Mouse (Mus musculus) forebrain, postnatal 0 days (tissue): ENCODE measurements around the gene Dhtkd1. TPM values are rescaled to one million over a fixed set of nuclear protein-coding genes. Genes with fewer than 3 reads are reported as not detected.

ENCODE experiments used
- ATAC-seq: fragments of 200-750 bp; cut with Nextera tagmentation; 2 replicates; pipeline ENCODE4 v1.8.0; 2017; ENCODE audit warnings: mild to moderate bottlenecking, moderate library complexity
- DNase-seq: peaks from one replicate; pipeline ENCODE4 v3.0.0-alpha.2; 2015
- H3K27ac ChIP-seq: fragments of 300-500 bp; sonication (generic); 2 replicates; pipeline ENCODE4 v1.5.1; 2014; ENCODE audit warnings: low read depth, mild to moderate bottlenecking, antibody characterized with exemption, low read length, moderate library complexity, mixed read lengths
- H3K27me3 ChIP-seq: fragments of 300-500 bp; sonication (generic); 2 replicates; pipeline ENCODE4 v1.6.1; 2014; ENCODE audit warnings: mild to moderate bottlenecking, low read length, mixed read lengths; ENCODE audit not compliant: insufficient read depth
- H3K36me3 ChIP-seq: fragments of 300-500 bp; sonication (generic); 2 replicates; pipeline ENCODE4 v1.6.1; 2014; ENCODE audit warnings: mild to moderate bottlenecking, moderate library complexity; ENCODE audit not compliant: insufficient read depth
- H3K4me1 ChIP-seq: fragments of 300-500 bp; sonication (generic); 2 replicates; pipeline ENCODE4 v1.6.1; 2014; ENCODE audit warnings: antibody characterized with exemption; ENCODE audit not compliant: insufficient read depth
- H3K4me2 ChIP-seq: fragments of 300-500 bp; sonication (generic); 2 replicates; pipeline ENCODE4 v1.6.1; 2014; ENCODE audit warnings: low read depth, mild to moderate bottlenecking, moderate library complexity
- H3K4me3 ChIP-seq: fragments of 300-500 bp; sonication (generic); 2 replicates; pipeline ENCODE4 v1.5.1; 2014; ENCODE audit warnings: low read depth, low read length, mixed read lengths
- H3K9ac ChIP-seq: fragments of 300-500 bp; sonication (generic); 2 replicates; pipeline ENCODE4 v1.6.1; 2014; ENCODE audit warnings: mild to moderate bottlenecking
- H3K9me3 ChIP-seq: fragments of 300-500 bp; sonication (generic); 2 replicates; pipeline ENCODE4 v1.6.1; 2016; ENCODE audit warnings: low read length
- CTCF ChIP-seq: sonication (generic); IDR thresholded peaks from 2 replicates; pipeline ENCODE4 v1.5.1; 2016; ENCODE audit warnings: antibody characterized with exemption, control low read depth, low read depth
- WGBS: fragments of 180-500 bp; shearing (Covaris S2); extraction: QIAGEN DNeasy Blood & Tissue Kit; methylation state at CpG from one replicate; pipeline ENCODE4 v1.1.7; 2014; 5-methylcytosine and 5-hydroxymethylcytosine counted together
- polyA plus RNA-seq: library from polyadenylated mRNA; unstranded; fragments of >200 nt; fragmentation: Nextera tagmentation; extraction: Ambion mirVana; gene quantifications from 2 replicates; pipeline ENCODE4 v1.2.1, GENCODE M21; 2015
- total RNA-seq: library from RNA; depleted of rRNA; stranded (reverse); fragments of >200 nt; gene quantifications from 2 replicates; pipeline ENCODE4 v1.2.3, GENCODE M21; 2014

Gene Dhtkd1
- total and polyA plus RNA-seq, 2 experiments from 2014 or later: 3.7 to 13.1 TPM

DNA sequence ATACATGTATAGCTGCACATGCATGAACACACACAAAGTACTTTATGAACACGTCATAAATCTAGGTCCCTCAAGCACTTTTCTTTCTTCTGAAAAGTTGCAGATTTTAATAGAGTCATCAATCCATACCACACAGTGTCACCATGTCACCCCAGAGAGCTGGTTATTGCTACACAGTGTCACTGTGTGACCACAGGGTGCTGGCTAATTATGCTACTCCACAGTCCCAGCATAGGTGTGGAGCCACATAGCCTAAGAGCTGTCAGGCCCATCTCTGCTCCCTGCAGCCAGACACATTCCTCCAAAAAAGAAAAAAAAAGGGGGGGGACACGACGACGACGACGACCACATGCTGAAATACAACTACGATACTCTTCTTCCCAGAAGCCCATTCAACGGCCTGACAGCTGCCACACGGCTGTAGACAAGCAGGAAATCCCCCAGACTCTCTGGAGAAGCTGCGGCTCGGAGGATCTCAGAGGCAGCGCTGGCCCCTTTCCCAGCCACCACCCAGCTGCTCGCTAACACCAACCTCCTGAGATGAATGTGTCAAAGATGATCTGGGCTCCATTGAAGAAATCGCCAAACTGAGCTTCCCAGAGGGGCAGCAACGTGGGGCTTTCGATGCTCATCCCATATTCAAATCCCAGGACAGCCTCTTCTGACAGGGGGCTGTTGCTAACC, 31.2 kb downstream of the Dhtkd1 start:
- no peak for TF ChIP-seq CTCF
- Histone ChIP-seq H3K9ac (no peak overlapping the region), H3K9me3 (no peaks in the 10 kb centered on the region), H3K27ac (no peak overlapping the region), H3K27me3 (no peaks in the 10 kb centered on the region), H3K4me1 (no peaks in the 10 kb centered on the region; the same call in 1 of the 2 replicates), H3K36me3 (peaks cover 20% of the 10 kb centered on the region), H3K4me2 (no peak overlapping the region), H3K4me3 (no peak overlapping the region)
- ATAC-seq (peak; percentile 60), DNase-seq (peak; percentile 26)
- WGBS: 57% methylated on average over 16 of the region's 16 CpGs

- TF ChIP-seq CTCF: peak; percentile 67
These were observed 36.0 kb downstream of the Dhtkd1 start for GRCm38 (mm10) chr2:5906625-5907024.

GRCm38 (mm10) chr2:5906092-5906491, 36.5 kb downstream of the Dhtkd1 start:
- H3K4me3 ChIP-seq: no peak overlapping the region
- no peaks in the 10 kb centered on the region for H3K27me3 ChIP-seq
- H3K36me3 ChIP-seq: peaks cover 20% of the 10 kb centered on the region
- peak; percentile 67 for DNase-seq
- peak; percentile 66 for ATAC-seq
- TF ChIP-seq CTCF: no peak
- WGBS: 26% methylated on average over 5 of the region's 5 CpGs
- no peak overlapping the region for H3K27ac ChIP-seq
- H3K4me1 ChIP-seq: no peaks in the 10 kb centered on the region
- H3K4me2 ChIP-seq: no peak overlapping the region
- H3K9me3 ChIP-seq: no peaks in the 10 kb centered on the region
- no peak overlapping the region for H3K9ac ChIP-seq

More at GRCm38 (mm10) chr2:5906625-5907024, 36.0 kb downstream of the Dhtkd1 start:
- H3K36me3 ChIP-seq: peaks cover 24% of the 10 kb centered on the region
- H3K27me3 ChIP-seq: no peaks in the 10 kb centered on the region
- H3K9ac ChIP-seq: no peak overlapping the region
- WGBS: 46% methylated on average over 3 of the region's 3 CpGs
- H3K27ac ChIP-seq: no peak overlapping the region
- H3K4me3 ChIP-seq: no peak overlapping the region
- ATAC-seq (no peak), DNase-seq (peak; percentile 60)
- H3K9me3 ChIP-seq: no peaks in the 10 kb centered on the region
- H3K4me2 ChIP-seq: no peak overlapping the region
- H3K4me1 ChIP-seq: no peaks in the 10 kb centered on the region; the same call in 1 of the 2 replicates

- Histone ChIP-seq H3K27ac (no peak overlapping the region), H3K36me3 (peaks cover 17% of the 10 kb centered on the region), H3K4me2 (no peak overlapping the region), H3K27me3 (no peaks in the 10 kb centered on the region), H3K4me3 (no peak overlapping the region), H3K4me1 (no peaks in the 10 kb centered on the region), H3K9ac (no peak overlapping the region), H3K9me3 (no peaks in the 10 kb centered on the region)
- peak; percentile 59 for TF ChIP-seq CTCF
- WGBS: 50% methylated on average over 5 of the region's 5 CpGs
- ATAC-seq (no peak), DNase-seq (peak; percentile 16)
These were observed 42.4 kb downstream of the Dhtkd1 start for GRCm38 (mm10) chr2:5900145-5900544.

- WGBS: under 1% methylated on average over 61 of the region's 62 CpGs
- Histone ChIP-seq H3K9ac (peak within 1 kb of the TSS; percentile 89), H3K36me3 (peaks cover 11% of the 10 kb centered on the region), H3K27me3 (no peaks in the 10 kb centered on the region), H3K4me3 (peak within 1 kb of the TSS; percentile 93), H3K9me3 (no peaks in the 10 kb centered on the region), H3K4me1 (no peaks in the 10 kb centered on the region), H3K4me2 (peak within 1 kb of the TSS; percentile 59), H3K27ac (peak within 1 kb of the TSS; percentile 84)
- TF ChIP-seq CTCF: 0 out of 2 replicates have a peak, but pooled peaks have one; percentile 22
- ATAC-seq: peak; percentile 98
- peak; percentile 96 for DNase-seq
These were observed 47.6 kb downstream of the Dhtkd1 start, which contains the start of gene Sec61a2 for GRCm38 (mm10) chr2:5894843-5895570. TSS of gene Sec61a2 (minus strand) at chr2:5895432.

GRCm38 (mm10) chr2:5894296-5894695, 48.3 kb downstream of the Dhtkd1 start:
- TF ChIP-seq CTCF: no peak
- no peaks in the 10 kb centered on the region for H3K4me1 ChIP-seq
- ATAC-seq: 0 out of 2 replicates have a peak, but pooled peaks have one; percentile 9
- peaks cover 11% of the 10 kb centered on the region for H3K36me3 ChIP-seq
- DNase-seq: peak; percentile 30
- WGBS: 36% methylated on average over 11 of the region's 11 CpGs
- H3K9me3 ChIP-seq: no peaks in the 10 kb centered on the region
- H3K9ac ChIP-seq: peak overlapping the region; percentile 89
- H3K27ac ChIP-seq: no peak overlapping the region; the same call in 1 of the 2 replicates
- H3K27me3 ChIP-seq: no peaks in the 10 kb centered on the region
- H3K4me3 ChIP-seq: peak overlapping the region; percentile 93
- H3K4me2 ChIP-seq: peak overlapping the region; percentile 59

GRCm38 (mm10) chr2:5889412-5889811, 53.2 kb downstream of the Dhtkd1 start:
- DNase-seq (no peak), ATAC-seq (no peak)
- Histone ChIP-seq H3K36me3 (peaks cover 36% of the 10 kb centered on the region), H3K4me3 (no peak overlapping the region), H3K4me2 (no peak overlapping the region), H3K27me3 (no peaks in the 10 kb centered on the region), H3K9me3 (no peaks in the 10 kb centered on the region), H3K4me1 (no peaks in the 10 kb centered on the region), H3K9ac (no peak overlapping the region), H3K27ac (no peak overlapping the region)
- no peak for TF ChIP-seq CTCF
- WGBS: 53% methylated on average over 2 of the region's 2 CpGs
